Mouse (Mus musculus) megakaryocyte, embryonic 14.5 days (primary cell): ENCODE measurements around the gene Ddx19a.

ENCODE experiments used
- FLI1 ChIP-seq: IDR thresholded peaks from 2 replicates; pipeline ENCODE4 v1.6.1; 2012; ENCODE audit warnings: low read length, inconsistent platforms, mixed read lengths
- GATA1 ChIP-seq: IDR thresholded peaks from 3 replicates; pipeline ENCODE4 v1.6.1; 2012; ENCODE audit warnings: mixed read lengths, low read length, inconsistent platforms, borderline replicate concordance

- no peak for TF ChIP-seq GATA1
- no peak for TF ChIP-seq FLI1
Observed at GRCm38 (mm10) chr8:110959071-110959780, 38.4 kb downstream of the Ddx19a start.
